Mouse (Mus musculus): Measurements from ENCODE around the gene Slc9a1. TPM values are rescaled to one million over a fixed set of nuclear protein-coding genes. Genes with fewer than 3 reads are reported as not detected.

Gene Slc9a1
- total RNA-seq, 2 experiments from 2014 or later: 6.5 to 8.3 TPM

GRCm38 (mm10) chr4:133423691-133424090, 54.2 kb downstream of the Slc9a1 start:
- no peak for ATAC-seq (replicated peaks; ENCODE audit: low FRiP score, poor library complexity, severe bottlenecking)

GRCm38 (mm10) chr4:133424100-133424499, 54.6 kb downstream of the Slc9a1 start:
- ATAC-seq (replicated peaks; ENCODE audit: low FRiP score, poor library complexity, severe bottlenecking): peak; percentile 68

GRCm38 (mm10) chr4:133426141-133426540, 56.6 kb downstream of the Slc9a1 start:
- no peak for ATAC-seq (replicated peaks; ENCODE audit: low FRiP score, poor library complexity, severe bottlenecking)

GRCm38 (mm10) chr4:133431508-133431907, 62.0 kb downstream of the Slc9a1 start:
- no peak for ATAC-seq (replicated peaks; ENCODE audit: low FRiP score, poor library complexity, severe bottlenecking)

- peak; percentile 36; the same call in 1 of the 2 replicates for ATAC-seq (replicated peaks; ENCODE audit: low FRiP score, poor library complexity, severe bottlenecking)
These were observed 63.2 kb downstream of the Slc9a1 start for GRCm38 (mm10) chr4:133432560-133433171.

- ATAC-seq (replicated peaks; ENCODE audit: low FRiP score, poor library complexity, severe bottlenecking): no peak
These were observed 66.4 kb downstream of the Slc9a1 start for GRCm38 (mm10) chr4:133435921-133436320.

- no peak for ATAC-seq (replicated peaks; ENCODE audit: low FRiP score, poor library complexity, severe bottlenecking)
These were observed 70.2 kb downstream of the Slc9a1 start for GRCm38 (mm10) chr4:133439460-133440376.

- no peak for ATAC-seq (replicated peaks; ENCODE audit: low FRiP score, poor library complexity, severe bottlenecking)
These were observed 70.9 kb downstream of the Slc9a1 start for GRCm38 (mm10) chr4:133440377-133440795.

- ATAC-seq (replicated peaks; ENCODE audit: low FRiP score, poor library complexity, severe bottlenecking): no peak
These were observed 72.7 kb downstream of the Slc9a1 start for GRCm38 (mm10) chr4:133442194-133442593.

GRCm38 (mm10) chr4:133443085-133443484, 73.6 kb downstream of the Slc9a1 start:
- ATAC-seq (replicated peaks; ENCODE audit: low FRiP score, poor library complexity, severe bottlenecking): no peak

- ATAC-seq (replicated peaks; ENCODE audit: low FRiP score, poor library complexity, severe bottlenecking): no peak
These were observed 76.2 kb downstream of the Slc9a1 start for GRCm38 (mm10) chr4:133445727-133446126.

- ATAC-seq (replicated peaks; ENCODE audit: low FRiP score, poor library complexity, severe bottlenecking): no peak
These were observed 77.9 kb downstream of the Slc9a1 start for GRCm38 (mm10) chr4:133447366-133447765.

- ATAC-seq (replicated peaks; ENCODE audit: low FRiP score, poor library complexity, severe bottlenecking): no peak
These were observed 78.5 kb downstream of the Slc9a1 start for GRCm38 (mm10) chr4:133447967-133448366.

GRCm38 (mm10) chr4:133448708-133449388, 79.3 kb downstream of the Slc9a1 start:
- no peak for ATAC-seq (replicated peaks; ENCODE audit: low FRiP score, poor library complexity, severe bottlenecking)

GRCm38 (mm10) chr4:133449726-133450125, 80.2 kb downstream of the Slc9a1 start:
- ATAC-seq (replicated peaks; ENCODE audit: low FRiP score, poor library complexity, severe bottlenecking): no peak

- ATAC-seq (replicated peaks; ENCODE audit: low FRiP score, poor library complexity, severe bottlenecking): peak; percentile 69
These were observed 82.0 kb downstream of the Slc9a1 start for GRCm38 (mm10) chr4:133451536-133451935.

GRCm38 (mm10) chr4:133452433-133452832, 82.9 kb downstream of the Slc9a1 start:
- ATAC-seq (replicated peaks; ENCODE audit: low FRiP score, poor library complexity, severe bottlenecking): no peak

GRCm38 (mm10) chr4:133458044-133458443, 88.5 kb downstream of the Slc9a1 start:
- ATAC-seq (replicated peaks; ENCODE audit: low FRiP score, poor library complexity, severe bottlenecking): no peak

GRCm38 (mm10) chr4:133460006-133460405, 90.5 kb downstream of the Slc9a1 start:
- no peak for ATAC-seq (replicated peaks; ENCODE audit: low FRiP score, poor library complexity, severe bottlenecking)

- no peak for ATAC-seq (replicated peaks; ENCODE audit: low FRiP score, poor library complexity, severe bottlenecking)
These were observed 91.4 kb downstream of the Slc9a1 start for GRCm38 (mm10) chr4:133460796-133461325.

Data from erythroblast, adult 5-6 weeks (primary cell).